Mouse (Mus musculus) G1E (cell line): ENCODE data around the gene Fbxo44. TPM values are rescaled to one million over a fixed set of nuclear protein-coding genes. Genes with fewer than 3 reads are reported as not detected.

ENCODE experiments used
- ATAC-seq: 2 replicates; pipeline ENCODE4 v1.8.0; 2016; ENCODE audit warnings: mild to moderate bottlenecking; ENCODE audit not compliant: insufficient number of reproducible peaks, poor library complexity, low FRiP score, severe bottlenecking; ENCODE audit errors: extremely low read depth
- DNase-seq: peaks from one replicate; pipeline ENCODE4 v3.0.0; 2012; ENCODE audit warnings: low spot score
- H3K27me3 ChIP-seq: 2 replicates; pipeline ENCODE4 v1.6.1; 2012; ENCODE audit warnings: mild to moderate bottlenecking, low read length, inconsistent platforms; ENCODE audit not compliant: insufficient read depth
- H3K36me3 ChIP-seq: replicated peaks from 2 replicates; pipeline ENCODE3; 2012; ENCODE audit warnings: mild to moderate bottlenecking, inconsistent platforms
- H3K4me1 ChIP-seq: 2 replicates; pipeline ENCODE4 v1.6.1; 2012; ENCODE audit warnings: low read depth, low read length, inconsistent platforms, mixed read lengths; ENCODE audit not compliant: insufficient read depth
- H3K4me3 ChIP-seq: 2 replicates; pipeline ENCODE4 v1.5.1; 2012; ENCODE audit warnings: low read depth, mild to moderate bottlenecking, inconsistent platforms, low read length, moderate library complexity, mixed read lengths
- H3K9me3 ChIP-seq: replicated peaks from 2 replicates; pipeline ENCODE4 v1.6.1; 2012; ENCODE audit warnings: inconsistent platforms
- CTCF ChIP-seq: IDR thresholded peaks from 2 replicates; pipeline ENCODE4 v1.5.1; 2012; ENCODE audit warnings: low read depth, low read length, inconsistent platforms, mixed read lengths
- GATA1 ChIP-seq: IDR thresholded peaks from 2 replicates; pipeline ENCODE4 v1.6.1; 2012; ENCODE audit warnings: borderline replicate concordance, low read length, inconsistent platforms, mixed read lengths
- GATA2 ChIP-seq: IDR thresholded peaks from 2 replicates; pipeline ENCODE4 v1.6.1; 2012; ENCODE audit warnings: low read depth, low read length, inconsistent platforms, borderline replicate concordance
- POLR2AphosphoS5 ChIP-seq: IDR thresholded peaks from 2 replicates; pipeline ENCODE4 v1.6.1; 2012; ENCODE audit warnings: low read depth, low read length, inconsistent platforms; ENCODE audit not compliant: insufficient replicate concordance
- TAL1 ChIP-seq: conservative IDR thresholded peaks from 2 replicates; pipeline ENCODE4 v1.6.1; 2012; ENCODE audit warnings: low read depth, low read length, inconsistent platforms, mixed read lengths
- polyA plus RNA-seq: library from polyadenylated mRNA; stranded (reverse); fragments of >175 nt; gene quantifications from 2 replicates; pipeline ENCODE4 v1.2.3, GENCODE M21; 2012
- total RNA-seq, 2 experiments: library from RNA; stranded (forward) in 1 of 2; stranded (reverse) in 1 of 2; fragments of 200-1000 nt in 1 of 2; fragments of >200 nt in 1 of 2; fragmentation: Nextera tagmentation in 1 of 2; gene quantifications; 2 replicates each; pipeline ENCODE4 v1.2.3; 2014 to 2017

The Fbxo44 gene
- total and polyA plus RNA-seq, 3 experiments: 3.0 to 10.1 (median 5.0) TPM

DNA sequence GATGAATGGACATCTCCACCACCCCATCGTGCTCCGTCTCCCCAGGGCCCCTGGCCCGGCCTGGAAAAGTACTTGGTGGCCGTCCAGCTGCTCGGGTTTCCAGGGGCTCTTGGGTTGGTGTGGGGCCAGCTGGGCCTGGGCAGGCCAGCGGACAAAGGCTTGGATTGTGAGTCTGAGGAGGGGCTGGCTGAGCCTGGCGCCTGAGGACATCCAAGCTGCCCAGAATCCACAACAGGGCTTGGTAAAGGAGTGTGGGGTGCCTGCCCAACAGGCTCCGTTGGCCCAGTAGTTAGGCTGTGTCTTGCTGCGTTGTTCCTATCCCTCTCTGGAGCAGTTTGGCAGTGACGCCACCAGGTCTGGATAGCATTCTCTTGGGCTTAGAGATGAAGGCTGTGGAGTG is 6.1 kb upstream of the Fbxo44 start:
- Histone ChIP-seq H3K36me3 (no peaks in the 10 kb centered on the region), H3K4me1 (peaks cover 17% of the 10 kb centered on the region), H3K9me3 (no peaks in the 10 kb centered on the region), H3K27me3 (peaks cover 56% of the 10 kb centered on the region), H3K4me3 (no peak overlapping the region)
- TF ChIP-seq GATA1 (no peak), GATA2 (no peak), POLR2AphosphoS5 (no peak), CTCF (no peak), TAL1 (no peak)
- DNase-seq (no peak), ATAC-seq (no peak)

DNA sequence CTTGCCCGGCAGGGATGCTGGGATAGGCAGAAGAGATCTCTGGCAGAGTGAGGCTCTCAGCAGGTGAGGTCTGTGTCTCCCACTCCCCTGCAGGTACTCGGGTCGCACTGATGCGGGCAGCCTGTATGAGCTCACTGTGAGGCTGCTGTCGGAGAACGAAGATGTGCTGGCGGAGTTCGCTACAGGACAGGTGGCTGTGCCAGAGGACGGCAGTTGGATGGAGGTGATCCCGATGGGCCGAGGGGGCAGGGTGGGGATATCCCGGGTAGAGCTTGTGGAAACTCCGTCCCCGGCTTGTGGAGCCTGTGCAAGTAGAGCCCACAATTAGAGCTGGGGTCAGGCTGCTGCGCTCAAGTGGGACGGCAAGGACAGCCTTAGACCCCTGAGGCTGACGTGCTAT is 5.3 kb upstream of the Fbxo44 start:
- no peak overlapping the region for H3K4me3 ChIP-seq
- H3K36me3 ChIP-seq: no peaks in the 10 kb centered on the region
- H3K4me1 ChIP-seq: peaks cover 26% of the 10 kb centered on the region
- ATAC-seq (no peak), DNase-seq (no peak)
- H3K27me3 ChIP-seq: peaks cover 64% of the 10 kb centered on the region
- H3K9me3 ChIP-seq: no peaks in the 10 kb centered on the region
- TF ChIP-seq TAL1: no peak
- no peak for TF ChIP-seq CTCF
- no peak for TF ChIP-seq POLR2AphosphoS5
- TF ChIP-seq GATA2: no peak
- no peak for TF ChIP-seq GATA1

DNA sequence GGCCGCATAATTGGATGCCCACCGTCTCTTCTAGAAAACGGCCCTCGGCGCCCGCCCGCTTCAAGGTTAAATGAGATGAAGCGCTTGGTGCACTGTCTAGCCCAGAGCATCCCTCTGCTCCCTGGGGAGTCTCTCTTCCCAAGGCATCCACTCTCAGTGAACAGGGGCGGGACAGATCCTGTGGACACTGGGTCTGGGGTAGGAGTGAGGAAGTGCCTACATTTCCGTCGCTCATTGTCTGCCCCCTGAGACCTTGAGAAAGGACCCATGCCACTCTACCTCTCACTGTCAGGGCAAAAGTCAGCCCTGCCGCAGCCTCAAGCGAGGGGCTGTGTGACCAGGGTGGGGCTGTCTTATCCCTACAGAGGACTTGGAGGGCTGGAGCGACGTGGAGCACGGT is 4.2 kb upstream of the Fbxo44 start:
- ATAC-seq (no peak), DNase-seq (no peak)
- Histone ChIP-seq H3K27me3 (peaks cover 62% of the 10 kb centered on the region), H3K4me3 (no peak overlapping the region), H3K36me3 (no peaks in the 10 kb centered on the region), H3K4me1 (peaks cover 36% of the 10 kb centered on the region), H3K9me3 (no peaks in the 10 kb centered on the region)
- TF ChIP-seq CTCF (no peak), GATA2 (no peak), TAL1 (no peak), POLR2AphosphoS5 (no peak), GATA1 (no peak)

DNA sequence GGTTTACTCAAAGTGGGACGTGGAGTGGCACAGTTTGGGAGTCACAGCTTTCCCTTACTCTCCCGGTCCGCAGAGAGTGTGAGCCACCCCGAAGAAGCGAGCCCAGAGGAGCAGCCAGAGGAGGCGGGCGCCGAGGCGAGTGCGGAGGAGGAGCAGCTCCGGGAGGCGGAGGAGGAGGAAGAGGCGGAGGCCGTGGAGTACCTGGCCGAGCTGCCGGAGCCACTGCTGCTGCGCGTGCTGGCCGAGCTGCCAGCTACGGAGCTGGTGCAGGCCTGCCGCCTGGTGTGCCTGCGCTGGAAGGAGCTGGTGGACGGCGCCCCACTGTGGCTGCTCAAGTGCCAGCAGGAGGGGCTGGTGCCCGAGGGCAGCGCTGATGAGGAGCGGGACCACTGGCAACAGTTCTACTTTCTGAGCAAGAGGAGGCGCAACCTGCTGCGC is 3.7 kb upstream of the Fbxo44 start:
- ATAC-seq (no peak), DNase-seq (peak; percentile 51)
- Histone ChIP-seq H3K4me1 (peaks cover 40% of the 10 kb centered on the region), H3K4me3 (peak overlapping the region; percentile 56; the same call in 1 of the 2 replicates), H3K9me3 (no peaks in the 10 kb centered on the region), H3K36me3 (no peaks in the 10 kb centered on the region), H3K27me3 (peaks cover 60% of the 10 kb centered on the region)
- TF ChIP-seq GATA1 (no peak), CTCF (no peak), POLR2AphosphoS5 (no peak), GATA2 (no peak), TAL1 (no peak)

DNA sequence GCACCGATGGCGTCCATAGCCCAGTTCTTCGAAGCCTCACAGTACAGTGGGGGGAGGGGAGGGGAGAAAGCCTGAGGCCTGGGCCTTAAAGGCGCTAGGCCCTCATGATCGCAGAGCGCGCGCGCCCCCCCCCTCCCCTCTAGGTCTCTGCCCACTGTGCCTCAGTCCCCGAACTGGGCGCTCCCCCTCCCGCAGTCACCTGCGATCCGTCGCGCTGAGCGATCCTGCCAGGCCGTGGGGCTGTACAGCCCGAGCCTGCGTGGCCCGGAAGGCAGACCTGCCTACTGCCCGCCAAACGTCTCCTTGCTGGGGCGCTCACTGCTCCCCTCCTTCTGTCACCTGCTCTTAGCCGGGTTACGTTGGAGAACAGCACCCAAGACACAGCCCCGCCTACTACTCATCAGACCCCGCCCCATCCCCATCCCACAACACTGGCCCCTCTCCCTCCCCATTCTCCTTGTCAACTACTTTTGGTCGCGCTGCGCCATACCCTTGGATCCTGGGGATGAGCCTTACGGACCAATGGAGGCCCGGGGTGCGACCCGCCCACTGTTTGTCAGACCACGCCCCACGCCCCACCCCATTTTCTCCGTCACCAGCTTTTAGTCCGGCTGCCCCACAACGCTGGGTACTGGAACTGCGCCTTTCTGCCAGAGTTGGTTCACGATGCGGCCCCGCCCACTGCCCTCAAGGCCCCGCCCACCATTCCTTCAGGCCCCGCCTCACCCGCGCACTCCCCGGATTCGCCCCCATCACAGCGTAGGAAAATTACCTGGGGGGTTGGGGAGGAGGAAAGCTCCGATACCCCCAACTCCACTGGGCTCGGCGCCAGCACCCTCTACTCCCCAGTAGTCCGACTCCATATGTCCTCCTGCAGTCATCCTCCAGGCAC is 492 bp downstream of the Fbxo44 start:
- peak overlapping the region; percentile 80 for H3K4me3 ChIP-seq
- TF ChIP-seq GATA1: no peak
- TF ChIP-seq CTCF: no peak
- TF ChIP-seq POLR2AphosphoS5: no peak
- TF ChIP-seq TAL1: no peak
- TF ChIP-seq GATA2: no peak
- peak; percentile 95 for DNase-seq
- peaks cover 44% of the 10 kb centered on the region for H3K27me3 ChIP-seq
- H3K36me3 ChIP-seq: peaks cover 29% of the 10 kb centered on the region
- H3K9me3 ChIP-seq: no peaks in the 10 kb centered on the region
- ATAC-seq: peak; percentile 92
- H3K4me1 ChIP-seq: peaks cover 60% of the 10 kb centered on the region

DNA sequence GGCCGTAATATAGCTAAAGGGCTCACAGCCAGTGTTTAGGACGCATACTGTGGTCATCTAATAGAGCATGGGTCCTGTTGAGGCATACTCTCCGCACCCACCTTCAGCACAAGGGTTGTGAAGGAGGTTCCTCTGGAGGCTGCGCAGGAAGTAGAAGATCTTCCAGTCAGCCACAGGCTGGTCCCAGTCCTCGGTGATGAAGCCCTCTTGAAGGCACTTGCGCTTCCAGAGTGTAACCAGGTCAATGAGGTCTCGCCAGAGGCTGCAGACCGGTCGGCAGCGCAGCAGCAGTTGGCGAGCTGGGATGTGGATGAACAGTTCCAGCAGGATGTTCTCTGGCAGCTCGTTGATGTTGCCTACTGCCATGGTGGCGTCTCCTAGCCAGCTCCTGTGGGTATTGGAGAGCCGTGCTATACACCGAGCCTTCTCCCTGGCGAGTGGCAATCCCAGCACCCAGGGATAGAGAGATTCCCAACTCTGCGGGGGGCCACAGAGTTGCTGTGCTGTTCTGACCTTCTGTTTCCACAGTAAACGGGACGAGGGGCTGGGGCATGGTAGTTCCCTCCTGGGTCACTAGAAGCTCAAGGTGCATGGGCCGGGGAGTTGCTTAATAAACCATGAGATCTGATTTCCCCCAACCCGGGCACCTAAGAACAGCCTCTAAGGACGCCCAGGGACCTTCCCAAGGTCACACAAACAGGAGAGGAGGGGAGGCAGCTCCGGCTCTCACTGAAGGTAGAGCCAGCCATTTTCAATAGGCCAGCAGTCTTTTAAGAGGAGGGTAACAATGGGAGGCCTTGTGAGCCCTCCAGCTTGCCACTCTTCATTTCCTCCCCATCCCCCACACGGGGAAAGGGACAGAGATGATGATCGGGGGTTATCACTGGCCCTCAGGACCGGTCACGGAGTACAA is 1.6 kb downstream of the Fbxo44 start:
- peaks cover 49% of the 10 kb centered on the region for H3K4me1 ChIP-seq
- peak overlapping the region; percentile 80; the same call in 1 of the 2 replicates for H3K4me3 ChIP-seq
- DNase-seq (peak; percentile 19), ATAC-seq (no peak)
- TF ChIP-seq GATA2 (no peak), GATA1 (no peak), CTCF (no peak), TAL1 (no peak), POLR2AphosphoS5 (no peak)
- H3K27me3 ChIP-seq: peaks cover 33% of the 10 kb centered on the region
- peaks cover 37% of the 10 kb centered on the region for H3K36me3 ChIP-seq
- no peaks in the 10 kb centered on the region for H3K9me3 ChIP-seq
